In the genomic region with DNA sequence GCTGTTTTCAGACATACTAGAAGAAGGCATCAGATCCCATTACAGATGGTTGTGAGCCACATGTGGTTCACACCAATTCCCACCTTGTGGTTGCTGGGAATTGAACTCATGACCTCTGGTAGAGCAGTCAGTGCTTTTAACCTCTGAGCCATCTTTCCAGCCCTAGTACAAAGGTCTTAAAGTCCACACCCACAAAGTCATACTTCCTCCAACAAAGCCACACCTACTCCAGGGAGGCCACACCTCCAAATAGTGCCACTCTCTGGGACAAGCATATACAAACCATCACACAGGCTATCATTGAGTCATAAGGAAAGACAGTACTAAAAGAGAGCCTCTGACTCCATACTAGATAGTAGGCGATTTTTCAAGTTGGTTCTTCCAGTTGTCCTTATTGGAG, we compare ENCODE assay signal across 20 mouse cellular contexts. TPM values are rescaled to one million over a fixed set of nuclear protein-coding genes. Genes with fewer than 3 reads are reported as not detected.
DNase-seq lines count a peak whose midpoint lies in the region; ATAC-seq and TF ChIP-seq lines count a peak whose summit lies in the region.
"Had no signal": no experiment of that assay in that cellular context is flagged by ENCODE, and none has a peak within 500 bp of the region (broad histone marks: within the 10 kb centered on the region; RNA-seq: fewer than 3 reads in every experiment).

No protein-coding gene starts in this region.

- H3K9me3 ChIP-seq in stomach, postnatal 0 days (ENCODE audit: control insufficient read depth, low read length), result no peaks in the 10 kb centered on the region
- H3K9me3 ChIP-seq: embryonic facial prominence, embryonic 10.5 days; forebrain, embryonic 13.5 days; hindbrain, embryonic 10.5 days had no signal

- DNase-seq in A20 (ENCODE audit: low read depth, low spot score), result peak; percentile 37
- DNase-seq in B cell, adult 2 months, result peak; percentile 12 to 15
- DNase-seq in R1 (ENCODE audit: low read depth, low spot score), result peak; percentile 41
- DNase-seq in stomach, postnatal 0 days (ENCODE audit: low spot score), result no peak
- DNase-seq in adrenal gland, adult 18-20 months (ENCODE audit: low spot score in 2 of 2), result no peak
- DNase-seq: adrenal gland, adult 2 months; adrenal gland, postnatal 25 days; cerebellum, adult 18-20 months; cerebellum, adult 9-11 months; cerebellum, postnatal 36 days; forebrain, postnatal 0 days; gastrocnemius, postnatal 36 days; kidney, adult 18-20 months had no signal

- no peaks in the 10 kb centered on the region for H3K36me3 ChIP-seq in stomach, postnatal 0 days (ENCODE audit: control insufficient read depth, insufficient read depth, low read length)
- H3K36me3 ChIP-seq: embryonic facial prominence, embryonic 10.5 days; heart, embryonic 12.5 days; hindbrain, embryonic 10.5 days had no signal

- no peak overlapping the region for H3K4me2 ChIP-seq in stomach, postnatal 0 days (replicated peaks; ENCODE audit: low read depth)
- H3K4me2 ChIP-seq: forebrain, embryonic 13.5 days; heart, embryonic 12.5 days; hindbrain, embryonic 14.5 days had no signal

- 0 out of 2 replicates have a peak, but pooled peaks have one; percentile 54 for ATAC-seq in stomach, postnatal 0 days (ENCODE audit: low FRiP score, low TSS enrichment)
- no peak for ATAC-seq in megakaryocyte progenitor cell, adult 5-6 weeks (replicated peaks; ENCODE audit: poor library complexity)
- ATAC-seq: activated CD4-positive, CD25-positive, alpha-beta regulatory T cell, adult 4 months; forebrain, embryonic 13.5 days; forebrain, postnatal 0 days had no signal

- TF ChIP-seq EP300 in stomach, postnatal 0 days (optimal IDR thresholded peaks at IDR 0.05), result no peak

- H3K4me1 ChIP-seq in stomach, postnatal 0 days (replicated peaks; ENCODE audit: control insufficient read depth, insufficient read depth), result no peaks in the 10 kb centered on the region
- H3K4me1 ChIP-seq: embryonic facial prominence, embryonic 10.5 days; forebrain, embryonic 13.5 days; heart, embryonic 12.5 days; hindbrain, embryonic 10.5 days had no signal

- H3K4me3 ChIP-seq in stomach, postnatal 0 days (ENCODE audit: low read depth, low read length), result no peak overlapping the region
- H3K4me3 ChIP-seq: embryonic facial prominence, embryonic 10.5 days; forebrain, embryonic 13.5 days; heart, embryonic 12.5 days; hindbrain, embryonic 10.5 days had no signal

- no peak overlapping the region for H3K9ac ChIP-seq in stomach, postnatal 0 days (ENCODE audit: low read length)
- H3K9ac ChIP-seq: forebrain, embryonic 13.5 days; forebrain, postnatal 0 days; heart, embryonic 12.5 days; hindbrain, embryonic 14.5 days had no signal

- H3K27me3 ChIP-seq in stomach, postnatal 0 days (ENCODE audit: control insufficient read depth, insufficient read depth, low read length), result no peaks in the 10 kb centered on the region
- H3K27me3 ChIP-seq: forebrain, embryonic 13.5 days; heart, embryonic 12.5 days had no signal

- no peak overlapping the region for H3K27ac ChIP-seq in stomach, postnatal 0 days (replicated peaks)
- H3K27ac ChIP-seq: embryonic facial prominence, embryonic 10.5 days; forebrain, embryonic 13.5 days; hindbrain, embryonic 10.5 days; hindbrain, embryonic 14.5 days had no signal

- WGBS in stomach, postnatal 0 days, result 97% methylated on average over 1 of the region's 1 CpGs

- no peak for TF ChIP-seq CTCF in stomach, postnatal 0 days (IDR thresholded peaks at IDR 0.05; ENCODE audit: low read depth)

RNA-seq across cellular contexts. Expression of gene Siah2, which starts 10.1 kb away (rescaled TPM):
- 4.4 and 5.0 TPM in 2 replicates for polyA plus RNA-seq in stomach, postnatal 0 days (2015; fragmentation: Nextera tagmentation; extraction: Ambion mirVana)
- total RNA-seq in adrenal gland, adult 18-20 months (2021), result 10 to 100 TPM; 19.8 to 29.9 TPM
- total RNA-seq in megakaryocyte progenitor cell, adult 5-6 weeks (2015), result 16.0 and 21.2 TPM in 2 replicates
- total RNA-seq in megakaryocyte progenitor cell, adult 5-6 weeks (2017), result 7.0 and 10.5 TPM in 2 replicates

Comparison
In these comparisons a context has a peak if more than half of its experiments do, and no peak if none do; other contexts are left out.
1. DNase-seq: peak in A20 (single experiment), B cell, adult 2 months (2 of 2) and R1 (single experiment); none in stomach, postnatal 0 days (single experiment) and adrenal gland, adult 18-20 months (0 of 2).